Mouse (Mus musculus): ENCODE measurements around the gene Prpmp5. TPM values are rescaled to one million over a fixed set of nuclear protein-coding genes. Genes with fewer than 3 reads are reported as not detected.
"Not testable (repeated sequence)": the region's sequence is repeated elsewhere in the genome, so short reads cannot be mapped to it uniquely, and the experiment has no call there.

Gene Prpmp5
- polyA plus RNA-seq (2016; fragmentation: Nextera tagmentation; extraction: Ambion mirVana), result not detected in 2 replicates

- not testable (repeated sequence) for H3K27ac ChIP-seq; H3K36me3 ChIP-seq; H3K4me2 ChIP-seq (replicated peaks); H3K9me3 ChIP-seq (replicated peaks); ATAC-seq (ENCODE audit: low FRiP score); H3K4me3 ChIP-seq; H3K27me3 ChIP-seq; H3K9ac ChIP-seq; H3K4me1 ChIP-seq
Observed at GRCm38 (mm10) chr6:132314657-132315056, at the start of gene Prpmp5. Gene Prpmp5 (minus strand): TSS chr6:132314757.

GRCm38 (mm10) chr6:132364034-132364433 lies 49.5 kb upstream of the Prpmp5 start, which contains the start of gene Gm8882:
Gene Gm8882 (minus strand): TSS chr6:132364134.
- H3K4me2 ChIP-seq (replicated peaks); H3K4me1 ChIP-seq; H3K27me3 ChIP-seq; H3K27ac ChIP-seq; ATAC-seq (ENCODE audit: low FRiP score); H3K9me3 ChIP-seq (replicated peaks); H3K36me3 ChIP-seq; H3K4me3 ChIP-seq; H3K9ac ChIP-seq: not testable (repeated sequence)
- 83% methylated on average over 1 of the region's 1 CpGs for WGBS

Other genes with a start within 250 kb of the Prpmp5 start
- not detected in 2 replicates for gene Prb1, start 104.2 kb downstream of the Prpmp5 start, polyA plus RNA-seq (2016; fragmentation: Nextera tagmentation; extraction: Ambion mirVana)
- not detected in 2 replicates for gene Gm8882, start 49.4 kb upstream of the Prpmp5 start, polyA plus RNA-seq (2016; fragmentation: Nextera tagmentation; extraction: Ambion mirVana)

Data from hindbrain, embryonic 12.5 days (tissue).